Mouse (Mus musculus) intestine, postnatal 0 days (tissue): Measurements from ENCODE around the gene Nptxr. TPM values are rescaled to one million over a fixed set of nuclear protein-coding genes. Genes with fewer than 3 reads are reported as not detected.

Experiments
- ATAC-seq: fragments of 200-750 bp; cut with Nextera tagmentation; 2 replicates; pipeline ENCODE4 v1.8.0; 2017; ENCODE audit warnings: mild to moderate bottlenecking, moderate TSS enrichment, moderate library complexity
- H3K27ac ChIP-seq: fragments of 300-500 bp; sonication (generic); 2 replicates; pipeline ENCODE4 v1.5.1; 2014; ENCODE audit warnings: mild to moderate bottlenecking, low read depth, low read length, moderate library complexity
- H3K27me3 ChIP-seq: fragments of 300-500 bp; sonication (generic); replicated peaks from 2 replicates; pipeline ENCODE4 v1.6.1; 2014; ENCODE audit warnings: low read length, mixed read lengths; ENCODE audit not compliant: control insufficient read depth, insufficient read depth
- H3K36me3 ChIP-seq: fragments of 300-500 bp; sonication (generic); 2 replicates; pipeline ENCODE4 v1.6.1; 2014; ENCODE audit warnings: mild to moderate bottlenecking, moderate library complexity; ENCODE audit not compliant: control insufficient read depth, insufficient read depth
- H3K4me1 ChIP-seq: fragments of 300-500 bp; sonication (generic); replicated peaks from 2 replicates; pipeline ENCODE4 v1.6.1; 2014; ENCODE audit warnings: antibody characterized with exemption, low read length, mixed read lengths; ENCODE audit not compliant: control insufficient read depth, insufficient read depth
- H3K4me2 ChIP-seq: fragments of 300-500 bp; sonication (generic); replicated peaks from 2 replicates; pipeline ENCODE4 v1.6.1; 2014; ENCODE audit warnings: low read depth, mild to moderate bottlenecking, moderate library complexity
- H3K4me3 ChIP-seq: fragments of 300-500 bp; sonication (generic); 2 replicates; pipeline ENCODE4 v1.5.1; 2014; ENCODE audit warnings: low read depth, low read length
- H3K9ac ChIP-seq: fragments of 300-500 bp; sonication (generic); 2 replicates; pipeline ENCODE4 v1.6.1; 2014; ENCODE audit warnings: mild to moderate bottlenecking, low read depth, low read length
- H3K9me3 ChIP-seq: fragments of 300-500 bp; sonication (generic); 2 replicates; pipeline ENCODE4 v1.6.1; 2016; ENCODE audit warnings: mixed run types; ENCODE audit not compliant: control insufficient read depth
- CTCF ChIP-seq: sonication (generic); IDR thresholded peaks from 2 replicates; pipeline ENCODE4 v1.5.1; 2016; ENCODE audit warnings: low read depth, mild to moderate bottlenecking, control low read depth, antibody characterized with exemption, moderate library complexity
- WGBS: fragments of 180-500 bp; shearing (Covaris S2); extraction: QIAGEN DNeasy Blood & Tissue Kit; methylation state at CpG from one replicate; pipeline ENCODE4 v1.1.7; 2014; 5-methylcytosine and 5-hydroxymethylcytosine counted together
- polyA plus RNA-seq: library from polyadenylated mRNA; unstranded; fragments of >200 nt; fragmentation: Nextera tagmentation; extraction: Ambion mirVana; gene quantifications from 2 replicates; pipeline ENCODE4 v1.2.1, GENCODE M21; 2015

Nptxr gene
- polyA plus RNA-seq, 1 experiment from 2014 or later = 1.6 TPM

- TF ChIP-seq CTCF = peak; percentile 99
- H3K4me2 ChIP-seq = no peak overlapping the region
- no peak overlapping the region for H3K4me3 ChIP-seq
- no peak overlapping the region for H3K9ac ChIP-seq
- 24% methylated on average over 11 of the region's 11 CpGs for WGBS
- H3K36me3 ChIP-seq = no peaks in the 10 kb centered on the region
- H3K9me3 ChIP-seq = no peaks in the 10 kb centered on the region
- no peak for ATAC-seq
- H3K27me3 ChIP-seq = no peaks in the 10 kb centered on the region
- H3K27ac ChIP-seq = no peak overlapping the region
- H3K4me1 ChIP-seq = no peaks in the 10 kb centered on the region
Observed at GRCm38 (mm10) chr15:79752742-79753419, 51.7 kb downstream of the Nptxr start.

GRCm38 (mm10) chr15:79751772-79752171, 52.8 kb downstream of the Nptxr start:
- no peak overlapping the region for H3K27ac ChIP-seq
- no peaks in the 10 kb centered on the region for H3K27me3 ChIP-seq
- no peaks in the 10 kb centered on the region for H3K36me3 ChIP-seq
- TF ChIP-seq CTCF = no peak
- 82% methylated on average over 17 of the region's 17 CpGs for WGBS
- no peaks in the 10 kb centered on the region for H3K9me3 ChIP-seq
- no peak overlapping the region for H3K4me2 ChIP-seq
- no peak overlapping the region for H3K4me3 ChIP-seq
- H3K4me1 ChIP-seq = no peaks in the 10 kb centered on the region
- ATAC-seq = no peak
- H3K9ac ChIP-seq = no peak overlapping the region

- Histone ChIP-seq H3K36me3 (no peaks in the 10 kb centered on the region), H3K4me1 (no peaks in the 10 kb centered on the region), H3K27ac (no peak overlapping the region), H3K4me3 (no peak overlapping the region), H3K9me3 (no peaks in the 10 kb centered on the region), H3K27me3 (no peaks in the 10 kb centered on the region), H3K4me2 (no peak overlapping the region), H3K9ac (no peak overlapping the region)
- 91% methylated on average over 8 of the region's 8 CpGs for WGBS
- no peak for TF ChIP-seq CTCF
- no peak for ATAC-seq
Observed at GRCm38 (mm10) chr15:79750266-79750665, 54.3 kb downstream of the Nptxr start.

- H3K4me1 ChIP-seq = no peaks in the 10 kb centered on the region
- H3K9me3 ChIP-seq = no peaks in the 10 kb centered on the region
- no peak for TF ChIP-seq CTCF
- WGBS = 87% methylated on average over 7 of the region's 7 CpGs
- no peak overlapping the region for H3K9ac ChIP-seq
- no peak overlapping the region for H3K4me3 ChIP-seq
- H3K27me3 ChIP-seq = no peaks in the 10 kb centered on the region
- no peak overlapping the region for H3K4me2 ChIP-seq
- H3K36me3 ChIP-seq = no peaks in the 10 kb centered on the region
- no peak overlapping the region for H3K27ac ChIP-seq
- no peak for ATAC-seq
Observed at GRCm38 (mm10) chr15:79749162-79749561, 55.4 kb downstream of the Nptxr start.

GRCm38 (mm10) chr15:79747998-79748397, 56.6 kb downstream of the Nptxr start:
- no peaks in the 10 kb centered on the region for H3K27me3 ChIP-seq
- H3K9ac ChIP-seq = no peak overlapping the region
- no peak overlapping the region for H3K27ac ChIP-seq
- H3K4me2 ChIP-seq = no peak overlapping the region
- TF ChIP-seq CTCF = peak; percentile 68
- ATAC-seq = no peak
- H3K4me1 ChIP-seq = no peaks in the 10 kb centered on the region
- H3K36me3 ChIP-seq = no peaks in the 10 kb centered on the region
- H3K4me3 ChIP-seq = no peak overlapping the region
- 66% methylated on average over 11 of the region's 11 CpGs for WGBS
- H3K9me3 ChIP-seq = no peaks in the 10 kb centered on the region

GRCm38 (mm10) chr15:79745883-79746282, 58.7 kb downstream of the Nptxr start:
- ATAC-seq = no peak
- Histone ChIP-seq H3K9me3 (no peaks in the 10 kb centered on the region), H3K4me1 (no peaks in the 10 kb centered on the region), H3K9ac (no peak overlapping the region), H3K27me3 (no peaks in the 10 kb centered on the region), H3K27ac (no peak overlapping the region), H3K4me3 (no peak overlapping the region), H3K36me3 (no peaks in the 10 kb centered on the region), H3K4me2 (no peak overlapping the region)
- no peak for TF ChIP-seq CTCF
- WGBS = 86% methylated on average over 5 of the region's 5 CpGs
